Mouse (Mus musculus): ENCODE measurements at regions not wholly inside any gene's neighbourhood (a gene's known extent, or its start where the extent isn't known, plus 50 kb on each side); places are given as distances from the start of the nearest gene placed in this dataset.

DNA sequence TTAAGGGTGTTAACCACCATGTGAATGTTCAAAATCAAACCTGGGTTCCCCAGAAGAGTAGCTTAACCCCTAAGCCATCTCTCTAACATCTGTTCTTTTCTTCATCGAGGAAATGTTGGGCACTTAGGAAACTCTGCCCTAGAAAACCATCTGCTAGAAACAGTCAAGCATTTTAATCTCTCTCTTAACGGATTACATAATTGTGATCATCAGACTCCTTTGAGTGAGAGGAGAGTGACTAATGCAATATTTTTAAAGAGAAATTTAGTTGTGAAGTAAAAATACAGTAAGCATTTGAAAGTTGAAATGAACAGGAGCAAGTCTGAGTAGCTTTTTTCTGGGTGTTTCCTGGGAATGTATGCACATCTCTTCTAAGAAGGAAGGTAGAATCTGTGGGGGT, 379.4 kb downstream of the Zfp619 start:
- TF ChIP-seq POLR2A (IDR thresholded peaks at IDR 0.05; ENCODE audit: extremely low read depth, insufficient read depth, low read length) (no peak), CTCF (IDR thresholded peaks at IDR 0.05; ENCODE audit: extremely low read depth, insufficient read depth, low read length) (no peak)
